Mouse (Mus musculus) embryonic facial prominence, embryonic 12.5 days (tissue): ENCODE measurements around the gene Rbp3. TPM values are rescaled to one million over a fixed set of nuclear protein-coding genes. Genes with fewer than 3 reads are reported as not detected.
A peak's percentile ranks its signal among the peaks of the same experiment; 100 is the strongest.

Experiments
- ATAC-seq: fragments of 200-750 bp; cut with Nextera tagmentation; 2 replicates; pipeline ENCODE4 v1.8.0; 2017; ENCODE audit not compliant: insufficient number of reproducible peaks, insufficient read depth, low FRiP score, low TSS enrichment
- H3K27ac ChIP-seq: fragments of 300-500 bp; sonication (generic); 2 replicates; pipeline ENCODE4 v1.5.1; 2016; ENCODE audit warnings: mild to moderate bottlenecking
- H3K27me3 ChIP-seq: fragments of 300-500 bp; sonication (generic); 2 replicates; pipeline ENCODE4 v1.6.1; 2016; ENCODE audit warnings: mild to moderate bottlenecking, moderate library complexity
- H3K36me3 ChIP-seq: fragments of 300-500 bp; sonication (generic); 2 replicates; pipeline ENCODE4 v1.6.1; 2016; ENCODE audit warnings: mild to moderate bottlenecking
- H3K4me1 ChIP-seq: fragments of 300-500 bp; sonication (generic); 2 replicates; pipeline ENCODE4 v1.6.1; 2016
- H3K4me2 ChIP-seq: fragments of 300-500 bp; sonication (generic); replicated peaks from 2 replicates; pipeline ENCODE4 v1.6.1; 2016; ENCODE audit warnings: mild to moderate bottlenecking, moderate library complexity
- H3K4me3 ChIP-seq: fragments of 300-500 bp; sonication (generic); 2 replicates; pipeline ENCODE4 v1.5.1; 2016; ENCODE audit warnings: mild to moderate bottlenecking
- H3K9ac ChIP-seq: fragments of 300-500 bp; sonication (generic); 2 replicates; pipeline ENCODE4 v1.6.1; 2016; ENCODE audit warnings: mild to moderate bottlenecking, moderate library complexity
- H3K9me3 ChIP-seq: fragments of 300-500 bp; sonication (generic); 2 replicates; pipeline ENCODE4 v1.6.1; 2016; ENCODE audit warnings: mild to moderate bottlenecking, moderate library complexity
- WGBS: fragments of 180-500 bp; shearing (Covaris S2); methylation state at CpG from one replicate; pipeline ENCODE4 v1.1.7; 2016; 5-methylcytosine and 5-hydroxymethylcytosine counted together
- polyA plus RNA-seq: library from polyadenylated mRNA; unstranded; fragments of >200 nt; fragmentation: Nextera tagmentation; extraction: Ambion mirVana; gene quantifications from 2 replicates; pipeline ENCODE4 v1.2.1, GENCODE M21; 2016

The Rbp3 gene
- polyA plus RNA-seq, 1 experiment from 2014 or later = 0.09 TPM

GRCm38 (mm10) chr14:33978604-33979059, 24.8 kb downstream of the Rbp3 start, which contains the start of gene Zfp488:
Gene Zfp488, minus strand, starts transcription at chr14:33978764.
- H3K4me1 ChIP-seq = no peaks in the 10 kb centered on the region
- H3K36me3 ChIP-seq = no peaks in the 10 kb centered on the region
- H3K27me3 ChIP-seq = peaks cover 7% of the 10 kb centered on the region; the same call in 1 of the 2 replicates
- H3K9ac ChIP-seq = peak within 1 kb of the TSS; percentile 44; the same call in 1 of the 2 replicates
- no peaks in the 10 kb centered on the region for H3K9me3 ChIP-seq
- ATAC-seq = peak; percentile 79
- H3K27ac ChIP-seq = no peak within 1 kb of the TSS
- peak within 1 kb of the TSS; percentile 68 for H3K4me2 ChIP-seq
- WGBS = 2% methylated on average over 25 of the region's 25 CpGs
- H3K4me3 ChIP-seq = peak within 1 kb of the TSS; percentile 38

- 0 out of 2 replicates have a peak, but pooled peaks cover 3% of the 10 kb centered on the region for H3K27me3 ChIP-seq
- ATAC-seq = no peak
- H3K9ac ChIP-seq = no peak overlapping the region
- H3K4me2 ChIP-seq = no peak overlapping the region
- no peaks in the 10 kb centered on the region for H3K4me1 ChIP-seq
- no peaks in the 10 kb centered on the region for H3K36me3 ChIP-seq
- no peak overlapping the region for H3K4me3 ChIP-seq
- WGBS = 57% methylated on average over 3 of the region's 3 CpGs
- H3K9me3 ChIP-seq = no peaks in the 10 kb centered on the region
- no peak overlapping the region for H3K27ac ChIP-seq
These were observed 35.4 kb downstream of the Rbp3 start for GRCm38 (mm10) chr14:33989201-33989600.

- no peak overlapping the region for H3K4me2 ChIP-seq
- ATAC-seq = no peak
- H3K36me3 ChIP-seq = no peaks in the 10 kb centered on the region
- no peak overlapping the region for H3K27ac ChIP-seq
- no peak overlapping the region for H3K9ac ChIP-seq
- WGBS = 75% methylated on average over 4 of the region's 4 CpGs
- no peak overlapping the region for H3K4me3 ChIP-seq
- H3K4me1 ChIP-seq = no peaks in the 10 kb centered on the region
- H3K9me3 ChIP-seq = no peaks in the 10 kb centered on the region
- H3K27me3 ChIP-seq = 0 out of 2 replicates have a peak, but pooled peaks cover 3% of the 10 kb centered on the region
These were observed 38.2 kb downstream of the Rbp3 start for GRCm38 (mm10) chr14:33991971-33992370.

- H3K4me1 ChIP-seq = 0 out of 2 replicates have a peak, but pooled peaks cover 3% of the 10 kb centered on the region
- no peak overlapping the region for H3K4me2 ChIP-seq
- H3K4me3 ChIP-seq = no peak overlapping the region
- 88% methylated on average over 9 of the region's 9 CpGs for WGBS
- 0 out of 2 replicates have a peak, but pooled peaks cover 3% of the 10 kb centered on the region for H3K27me3 ChIP-seq
- ATAC-seq = no peak
- H3K9ac ChIP-seq = no peak overlapping the region
- H3K9me3 ChIP-seq = no peaks in the 10 kb centered on the region
- H3K27ac ChIP-seq = no peak overlapping the region
- no peaks in the 10 kb centered on the region for H3K36me3 ChIP-seq
These were observed 39.2 kb downstream of the Rbp3 start for GRCm38 (mm10) chr14:33993051-33993450.

GRCm38 (mm10) chr14:33993521-33994289, 39.9 kb downstream of the Rbp3 start:
- Histone ChIP-seq H3K27ac (no peak overlapping the region), H3K4me2 (no peak overlapping the region), H3K4me3 (no peak overlapping the region), H3K9ac (no peak overlapping the region), H3K27me3 (0 out of 2 replicates have a peak, but pooled peaks cover 3% of the 10 kb centered on the region), H3K9me3 (no peaks in the 10 kb centered on the region), H3K36me3 (no peaks in the 10 kb centered on the region), H3K4me1 (0 out of 2 replicates have a peak, but pooled peaks cover 3% of the 10 kb centered on the region)
- 91% methylated on average over 6 of the region's 6 CpGs for WGBS
- ATAC-seq = no peak

- no peak for ATAC-seq
- no peak overlapping the region for H3K27ac ChIP-seq
- H3K4me1 ChIP-seq = 0 out of 2 replicates have a peak, but pooled peaks cover 3% of the 10 kb centered on the region
- no peaks in the 10 kb centered on the region for H3K9me3 ChIP-seq
- no peak overlapping the region for H3K9ac ChIP-seq
- no peaks in the 10 kb centered on the region for H3K36me3 ChIP-seq
- H3K4me2 ChIP-seq = no peak overlapping the region
- WGBS = 38% methylated on average over 6 of the region's 6 CpGs
- peaks cover 3% of the 10 kb centered on the region; the same call in 1 of the 2 replicates for H3K27me3 ChIP-seq
- no peak overlapping the region for H3K4me3 ChIP-seq
These were observed 43.6 kb downstream of the Rbp3 start for GRCm38 (mm10) chr14:33997427-33997826.

- Histone ChIP-seq H3K9ac (no peak overlapping the region), H3K4me3 (no peak overlapping the region), H3K27me3 (peaks cover 3% of the 10 kb centered on the region; the same call in 1 of the 2 replicates), H3K36me3 (no peaks in the 10 kb centered on the region), H3K4me2 (no peak overlapping the region), H3K4me1 (0 out of 2 replicates have a peak, but pooled peaks cover 3% of the 10 kb centered on the region), H3K27ac (no peak overlapping the region), H3K9me3 (no peaks in the 10 kb centered on the region)
- no peak for ATAC-seq
These were observed 46.3 kb downstream of the Rbp3 start for GRCm38 (mm10) chr14:34000076-34000475.

GRCm38 (mm10) chr14:34001445-34001844, 47.6 kb downstream of the Rbp3 start:
- peaks cover 3% of the 10 kb centered on the region; the same call in 1 of the 2 replicates for H3K27me3 ChIP-seq

GRCm38 (mm10) chr14:34002358-34002757, 48.6 kb downstream of the Rbp3 start:
- Histone ChIP-seq H3K4me2 (no peak overlapping the region), H3K9ac (no peak overlapping the region), H3K36me3 (no peaks in the 10 kb centered on the region), H3K9me3 (no peaks in the 10 kb centered on the region), H3K4me3 (no peak overlapping the region), H3K27ac (no peak overlapping the region), H3K27me3 (peaks cover 3% of the 10 kb centered on the region; the same call in 1 of the 2 replicates), H3K4me1 (0 out of 2 replicates have a peak, but pooled peaks cover 3% of the 10 kb centered on the region)
- 86% methylated on average over 5 of the region's 5 CpGs for WGBS
- ATAC-seq = no peak

More at GRCm38 (mm10) chr14:34001445-34001844, 47.6 kb downstream of the Rbp3 start:
- no peak overlapping the region for H3K4me2 ChIP-seq
- no peaks in the 10 kb centered on the region for H3K36me3 ChIP-seq
- no peaks in the 10 kb centered on the region for H3K9me3 ChIP-seq
- no peak for ATAC-seq
- H3K27ac ChIP-seq = no peak overlapping the region
- no peak overlapping the region for H3K9ac ChIP-seq
- H3K4me3 ChIP-seq = no peak overlapping the region
- 0 out of 2 replicates have a peak, but pooled peaks cover 3% of the 10 kb centered on the region for H3K4me1 ChIP-seq

Other genes starting within 250 kb of the Rbp3 start
- 18.6 and 20.6 TPM in 2 replicates for gene Gdf10, start 30.4 kb upstream of the Rbp3 start, polyA plus RNA-seq
- not detected in 2 replicates for gene Gdf2, start 13.0 kb upstream of the Rbp3 start, polyA plus RNA-seq
- 0.43 and 0.59 TPM in 2 replicates for gene Zfp488, start 24.8 kb downstream of the Rbp3 start, polyA plus RNA-seq
- gene Gm30083, start 61.2 kb downstream of the Rbp3 start, polyA plus RNA-seq = not detected in 2 replicates
- gene Gm5460, start 62.8 kb downstream of the Rbp3 start, polyA plus RNA-seq = not detected in 2 replicates
- not detected in 2 replicates for gene Antxrl, start 98.7 kb downstream of the Rbp3 start, polyA plus RNA-seq
- gene Anxa8, start 132.0 kb downstream of the Rbp3 start, polyA plus RNA-seq = 6.8 and 7.9 TPM in 2 replicates
- gene A630023A22Rik, start 148.8 kb downstream of the Rbp3 start, polyA plus RNA-seq = not detected in 2 replicates
- gene Npy4r, start 198.5 kb downstream of the Rbp3 start, polyA plus RNA-seq = 0.15 and 0.18 TPM in 2 replicates
- 1.9 and 2.1 TPM in 2 replicates for gene Gprin2, start 247.7 kb downstream of the Rbp3 start, polyA plus RNA-seq